ENCODE assay signal across 9 mouse cellular contexts in genomic region chr11:54973481-54974212, GRCm38 (mm10). TPM values are rescaled to one million over a fixed set of nuclear protein-coding genes. Genes with fewer than 3 reads are reported as not detected.
DNase-seq lines count a peak whose midpoint lies in the region; ATAC-seq lines count a peak whose summit lies in the region.
"Had no signal": no experiment of that assay in that cellular context is flagged by ENCODE, and none has a peak within 500 bp of the region (broad histone marks: within the 10 kb centered on the region; RNA-seq: fewer than 3 reads in every experiment).

No protein-coding gene starts in this region.

- H3K27ac ChIP-seq in midbrain, embryonic 11.5 days (ENCODE audit: low read depth, low read length) = no peak overlapping the region
- H3K27ac ChIP-seq: neural tube, embryonic 12.5 days had no signal

- intact Hi-C loops in heart, postnatal 10 days (cut with DNase I) = no loop called here

- no peaks in the 10 kb centered on the region for H3K9me3 ChIP-seq in midbrain, embryonic 11.5 days (ENCODE audit: control insufficient read depth, low read length)
- H3K9me3 ChIP-seq: neural tube, embryonic 12.5 days had no signal

- H3K36me3 ChIP-seq in midbrain, embryonic 11.5 days (ENCODE audit: control insufficient read depth, insufficient read depth, low read length) = no peaks in the 10 kb centered on the region
- H3K36me3 ChIP-seq: neural tube, embryonic 12.5 days had no signal

- no peak overlapping the region for H3K4me2 ChIP-seq in midbrain, embryonic 11.5 days
- H3K4me2 ChIP-seq: neural tube, embryonic 12.5 days had no signal

- DNase-seq in right cerebral cortex, postnatal 14 days = peak; percentile 54
- no peak for DNase-seq in right cerebral cortex, postnatal 36 days (ENCODE audit: low spot score in 2 of 2)
- DNase-seq in embryo, embryonic 11 days = peak; percentile 61
- DNase-seq in heart, postnatal 10 days = peak; percentile 61 to 70
- peak; percentile 75 to 86 for DNase-seq in kidney, postnatal 4 days
- DNase-seq in midbrain, embryonic 11.5 days (ENCODE audit: low spot score, missing footprints) = peak; percentile 89
- DNase-seq in thymus, adult 18-20 months = peak; percentile 76 to 83

- WGBS in midbrain, embryonic 11.5 days = 74% methylated on average over 8 of the region's 8 CpGs

- H3K4me3 ChIP-seq in midbrain, embryonic 11.5 days (ENCODE audit: low read depth, low read length) = no peak overlapping the region
- H3K4me3 ChIP-seq: neural tube, embryonic 12.5 days had no signal

- no peak overlapping the region for H3K9ac ChIP-seq in midbrain, embryonic 11.5 days (ENCODE audit: low read length)
- H3K9ac ChIP-seq: neural tube, embryonic 12.5 days had no signal

- no peaks in the 10 kb centered on the region for H3K27me3 ChIP-seq in midbrain, embryonic 11.5 days (ENCODE audit: control insufficient read depth, insufficient read depth, low read length)
- H3K27me3 ChIP-seq: neural tube, embryonic 12.5 days had no signal

- H3K4me1 ChIP-seq in midbrain, embryonic 11.5 days (ENCODE audit: control insufficient read depth, insufficient read depth, low read length) = no peaks in the 10 kb centered on the region

- ATAC-seq in midbrain, embryonic 11.5 days (ENCODE audit: low FRiP score) = no peak
- ATAC-seq in erythroid progenitor cell, adult 5-6 weeks (replicated peaks; ENCODE audit: low FRiP score, poor library complexity, severe bottlenecking) = no peak

RNA-seq across cellular contexts. Expression of gene Tnip1, which starts 10.9 kb away (rescaled TPM):
- 10 to 100 TPM; 33.4 to 37.1 TPM for total RNA-seq in heart, postnatal 10 days (2021)
- polyA plus RNA-seq in midbrain, embryonic 11.5 days (2014; fragmentation: Nextera tagmentation; extraction: Ambion mirVana) = 8.9 and 9.9 TPM in 2 replicates
- 6.3 and 7.9 TPM in 2 replicates for total RNA-seq in erythroid progenitor cell, adult 5-6 weeks (2015; ENCODE audit: low replicate concordance)
- 3.3 and 8.7 TPM in 2 replicates for total RNA-seq in erythroid progenitor cell, adult 5-6 weeks (2017; ENCODE audit: low replicate concordance)

RNA-seq across cellular contexts. Expression of gene Anxa6, which starts 59.6 kb away (rescaled TPM):
- 100 to 1,000 TPM; 319 to 333 TPM for total RNA-seq in heart, postnatal 10 days (2021)
- polyA plus RNA-seq in midbrain, embryonic 11.5 days (2014; fragmentation: Nextera tagmentation; extraction: Ambion mirVana) = 71.2 and 77.6 TPM in 2 replicates
- 12.3 and 15.1 TPM in 2 replicates for total RNA-seq in erythroid progenitor cell, adult 5-6 weeks (2015; ENCODE audit: low replicate concordance)
- 14.6 and 16.3 TPM in 2 replicates for total RNA-seq in erythroid progenitor cell, adult 5-6 weeks (2017; ENCODE audit: low replicate concordance)

Comparison
In these comparisons a context has a peak if more than half of its experiments do, and no peak if none do; other contexts are left out.
1. DNase-seq: peak in right cerebral cortex, postnatal 14 days (single experiment), embryo, embryonic 11 days (single experiment), heart, postnatal 10 days (2 of 2), kidney, postnatal 4 days (2 of 2), midbrain, embryonic 11.5 days (single experiment) and thymus, adult 18-20 months (2 of 2); none in right cerebral cortex, postnatal 36 days (0 of 2).
2. RNA of gene Anxa6, which starts 59.6 kb away (total RNA-seq): 319 to 333 TPM in heart, postnatal 10 days; 12.3 to 16.3 TPM in erythroid progenitor cell, adult 5-6 weeks; every median in the first group is over 10 times any median in the second.